Mouse (Mus musculus) kidney, adult 2 months (tissue): ENCODE measurements around the gene Myom3.

Source experiments
- CTCF ChIP-seq: fragments of 200-500 bp; conservative IDR thresholded peaks from 2 replicates; pipeline ENCODE4 v1.5.1; 2011; ENCODE audit warnings: low read depth, mild to moderate bottlenecking, control low read depth, low read length, moderate library complexity, mixed read lengths; ENCODE audit not compliant: insufficient read depth, insufficient read length
- POLR2A ChIP-seq: fragments of 200-500 bp; IDR thresholded peaks from one replicate; pipeline ENCODE4 v1.6.1; 2011; ENCODE audit warnings: low read depth, low read length, control low read depth

GRCm38 (mm10) chr4:135832070-135832469 is 72.6 kb downstream of the Myom3 start:
- no peak for TF ChIP-seq POLR2A
- TF ChIP-seq CTCF: no peak
